Mouse (Mus musculus) T-cell, adult 2 months (primary cell): ENCODE data around the gene Kcng4.

ENCODE experiments used
- DNase-seq: peaks from one replicate; pipeline ENCODE4 v3.0.0; 2022; ENCODE audit warnings: low spot score

Kcng4 gene

GRCm38 (mm10) chr8:119641058-119641457 lies 5.6 kb upstream of the Kcng4 start:
- no peak for DNase-seq

GRCm38 (mm10) chr8:119639798-119640197 lies 4.3 kb upstream of the Kcng4 start:
- DNase-seq: no peak

GRCm38 (mm10) chr8:119638261-119638660 lies 2.8 kb upstream of the Kcng4 start:
- DNase-seq: no peak

- DNase-seq: no peak
Observed at GRCm38 (mm10) chr8:119637381-119637780, 1.9 kb upstream of the Kcng4 start.

- no peak for DNase-seq
Observed at GRCm38 (mm10) chr8:119636766-119637165, 1.3 kb upstream of the Kcng4 start.

GRCm38 (mm10) chr8:119635958-119636357 lies 478 bp upstream of the Kcng4 start:
- no peak for DNase-seq

- no peak for DNase-seq
Observed at GRCm38 (mm10) chr8:119634616-119635336, 704 bp downstream of the Kcng4 start.

GRCm38 (mm10) chr8:119632909-119633308 lies 2.6 kb downstream of the Kcng4 start:
- no peak for DNase-seq

GRCm38 (mm10) chr8:119632246-119632645 lies 3.2 kb downstream of the Kcng4 start:
- DNase-seq: no peak

GRCm38 (mm10) chr8:119630841-119631240 lies 4.6 kb downstream of the Kcng4 start:
- DNase-seq: no peak

- no peak for DNase-seq
Observed at GRCm38 (mm10) chr8:119627613-119628359, 7.7 kb downstream of the Kcng4 start.

GRCm38 (mm10) chr8:119627199-119627598 lies 8.3 kb downstream of the Kcng4 start:
- no peak for DNase-seq

GRCm38 (mm10) chr8:119625788-119626187 lies 9.7 kb downstream of the Kcng4 start:
- no peak for DNase-seq

- DNase-seq: no peak
Observed at GRCm38 (mm10) chr8:119624916-119625315, 10.6 kb downstream of the Kcng4 start.

GRCm38 (mm10) chr8:119623744-119624143 lies 11.7 kb downstream of the Kcng4 start:
- no peak for DNase-seq

- DNase-seq: no peak
Observed at GRCm38 (mm10) chr8:119623061-119623460, 12.4 kb downstream of the Kcng4 start.

GRCm38 (mm10) chr8:119622555-119622954 lies 12.9 kb downstream of the Kcng4 start:
- no peak for DNase-seq

GRCm38 (mm10) chr8:119620848-119621465 lies 14.5 kb downstream of the Kcng4 start:
- no peak for DNase-seq

- no peak for DNase-seq
Observed at GRCm38 (mm10) chr8:119620116-119620840, 15.2 kb downstream of the Kcng4 start.

GRCm38 (mm10) chr8:119618887-119619286 lies 16.6 kb downstream of the Kcng4 start:
- DNase-seq: no peak

- DNase-seq: no peak
Observed at GRCm38 (mm10) chr8:119617586-119617985, 17.9 kb downstream of the Kcng4 start.

GRCm38 (mm10) chr8:119616811-119617210 lies 18.7 kb downstream of the Kcng4 start:
- DNase-seq: no peak
